Mouse (Mus musculus): ENCODE results near the gene Nup155.

Nup155 gene

DNA sequence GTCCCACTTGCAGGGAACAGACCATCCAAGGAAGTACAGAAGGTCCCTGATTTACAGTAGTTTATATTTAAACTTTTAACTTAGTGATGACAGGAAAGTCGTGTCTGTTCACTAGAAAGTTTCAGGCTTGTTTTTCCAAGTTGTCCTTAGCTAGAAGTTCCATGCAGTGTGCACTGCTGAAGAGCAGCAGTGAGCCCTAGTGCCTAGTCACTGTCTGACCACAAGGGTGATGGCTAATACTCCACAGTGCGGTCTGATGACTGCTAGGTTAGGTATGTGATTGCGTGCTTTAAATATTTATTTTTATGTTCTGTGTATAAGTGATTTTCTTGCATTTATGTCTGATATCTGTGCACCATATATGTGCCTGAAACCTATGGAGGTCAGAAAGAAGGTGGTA lies 81.4 kb downstream of the Nup155 start:
- DNase-seq (ENCODE audit: low read depth, low spot score): peak; percentile 94

DNA sequence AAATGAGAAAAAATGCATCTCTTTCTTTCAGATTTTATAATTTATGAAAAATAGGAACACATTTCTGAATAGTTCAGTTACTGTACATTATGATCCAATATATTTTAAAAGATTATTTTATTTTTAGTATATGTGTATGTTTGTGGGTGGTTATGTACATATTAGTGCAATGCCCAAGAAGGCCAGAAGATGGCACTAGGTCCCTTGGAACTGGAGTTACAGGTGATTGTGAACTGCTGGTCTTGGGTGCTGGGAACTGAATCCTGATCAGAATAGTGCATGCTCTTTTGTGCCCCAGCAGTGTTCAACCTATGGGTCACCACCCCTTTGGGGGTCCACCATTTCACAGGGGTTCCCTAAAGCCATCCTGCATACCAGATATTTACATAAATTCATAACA lies 91.2 kb downstream of the Nup155 start:
- DNase-seq (ENCODE audit: low read depth, low spot score): peak; percentile 44

DNA sequence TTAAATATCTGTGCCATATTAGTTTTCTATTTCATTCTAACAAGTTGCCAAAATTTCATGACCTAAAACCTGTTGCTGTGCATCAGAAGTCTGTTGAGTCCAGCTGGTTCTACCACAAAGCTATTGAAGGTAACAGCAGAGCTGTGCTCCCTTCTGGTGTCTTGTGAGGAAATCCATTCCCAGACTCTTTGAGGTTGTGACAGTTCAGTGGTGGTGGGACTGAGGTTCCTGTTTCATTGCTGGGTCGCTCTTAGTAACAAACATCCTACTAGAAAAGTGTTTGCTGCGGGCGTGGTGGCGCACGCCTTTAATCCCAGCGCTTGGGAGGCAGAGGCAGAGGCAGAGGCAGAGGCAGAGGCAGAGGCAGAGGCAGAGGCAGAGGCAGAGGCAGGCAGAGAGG lies 99.3 kb downstream of the Nup155 start:
- no peak for DNase-seq (ENCODE audit: low read depth, low spot score)
